Mouse (Mus musculus) kidney, postnatal 14 days (tissue): Measurements from ENCODE around the gene Nle1.
"Not testable (repeated sequence)": the region's sequence is repeated elsewhere in the genome, so short reads cannot be mapped to it uniquely, and the experiment has no call there.

Experiments used
- DNase-seq: peaks from one replicate; pipeline ENCODE4 v3.0.0; 2022; ENCODE audit warnings: mixed read lengths

The Nle1 gene

DNA sequence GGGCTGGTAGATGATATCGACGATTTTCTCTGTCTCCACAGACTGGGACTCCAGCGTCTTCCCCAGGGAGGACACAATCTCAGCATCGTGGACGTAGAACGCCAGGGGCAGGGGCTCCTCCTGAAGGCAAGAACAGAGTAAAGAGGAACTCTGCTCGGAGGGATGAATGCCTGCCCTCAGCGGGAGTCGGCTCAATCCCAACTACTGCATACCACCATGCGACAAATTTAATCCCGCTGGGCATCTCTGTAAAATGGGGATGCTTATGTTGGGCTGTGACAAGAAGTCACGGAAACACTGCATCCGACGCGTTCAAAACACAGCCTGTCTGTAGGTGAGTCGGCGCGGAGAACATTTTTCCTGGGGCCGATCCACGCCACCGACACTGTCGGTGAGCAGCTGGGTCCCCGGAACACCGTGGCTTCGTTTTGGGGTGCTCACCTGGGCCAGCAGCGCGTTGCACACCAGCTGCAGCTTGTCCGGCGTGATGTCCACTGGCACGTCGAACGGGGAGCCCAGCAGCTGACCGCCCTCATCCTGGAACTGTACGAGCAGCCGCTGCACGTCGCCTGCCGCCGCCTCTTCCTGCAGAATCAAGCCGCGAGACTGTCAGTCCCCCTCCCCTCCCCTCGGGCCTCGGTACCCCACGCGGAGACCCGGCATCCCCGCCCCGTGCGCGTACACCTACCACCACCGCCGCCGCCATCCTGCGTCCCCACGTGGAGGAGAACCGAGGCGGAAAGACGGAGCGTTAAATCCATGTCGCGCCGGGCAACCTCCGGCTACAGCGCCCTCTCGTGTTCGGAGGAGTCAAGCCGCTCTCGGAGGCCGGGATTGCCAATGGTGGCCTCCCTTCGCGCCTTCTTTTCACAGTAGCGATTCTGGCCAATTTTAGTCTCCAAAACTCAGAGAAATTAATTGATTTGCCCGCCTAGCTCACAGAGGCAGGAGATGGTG, at the start of gene Nle1:
Gene Nle1 (minus strand): TSS at position 761 of the 957 bp plus-strand sequence.
- DNase-seq = peak; percentile 92

DNA sequence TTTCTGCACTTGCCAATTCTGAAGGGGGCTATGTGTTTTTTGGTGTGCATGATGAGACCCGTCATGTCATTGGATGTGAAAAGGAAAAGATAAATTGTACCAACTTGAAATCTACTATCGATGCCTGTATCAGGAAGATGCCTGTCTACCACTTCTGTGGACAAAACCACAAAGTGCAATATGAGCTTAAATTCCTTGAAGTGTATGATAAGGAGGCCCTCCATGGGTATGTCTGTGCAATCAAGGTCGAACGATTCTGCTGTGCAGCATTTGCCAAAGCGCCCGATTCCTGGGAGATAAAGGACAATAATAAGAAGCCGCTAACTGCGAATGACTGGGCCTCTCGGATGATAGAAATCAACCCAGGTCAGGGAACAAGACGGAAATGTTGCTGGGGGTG, 48.7 kb upstream of the Nle1 start:
- DNase-seq = no peak

DNA sequence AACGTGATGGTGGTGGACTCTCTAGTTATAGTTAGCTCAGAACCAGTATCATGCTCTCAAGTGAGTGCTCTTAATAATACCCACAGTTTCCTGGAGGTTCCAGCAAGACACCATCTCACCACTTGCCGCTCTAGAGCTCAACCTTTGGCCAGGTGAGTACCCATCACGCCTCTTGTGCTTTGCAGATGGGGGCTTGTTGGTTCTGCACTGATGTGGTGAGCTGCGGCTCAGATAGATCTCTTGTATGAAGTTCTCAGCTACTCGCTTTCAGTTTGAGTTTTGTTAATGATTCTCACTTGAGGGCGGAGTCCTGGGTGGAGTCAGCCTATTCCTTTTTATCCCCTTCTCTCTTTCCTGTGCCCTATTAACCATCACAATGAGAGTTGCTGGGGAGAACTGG, 46.4 kb upstream of the Nle1 start:
- DNase-seq = no peak

DNA sequence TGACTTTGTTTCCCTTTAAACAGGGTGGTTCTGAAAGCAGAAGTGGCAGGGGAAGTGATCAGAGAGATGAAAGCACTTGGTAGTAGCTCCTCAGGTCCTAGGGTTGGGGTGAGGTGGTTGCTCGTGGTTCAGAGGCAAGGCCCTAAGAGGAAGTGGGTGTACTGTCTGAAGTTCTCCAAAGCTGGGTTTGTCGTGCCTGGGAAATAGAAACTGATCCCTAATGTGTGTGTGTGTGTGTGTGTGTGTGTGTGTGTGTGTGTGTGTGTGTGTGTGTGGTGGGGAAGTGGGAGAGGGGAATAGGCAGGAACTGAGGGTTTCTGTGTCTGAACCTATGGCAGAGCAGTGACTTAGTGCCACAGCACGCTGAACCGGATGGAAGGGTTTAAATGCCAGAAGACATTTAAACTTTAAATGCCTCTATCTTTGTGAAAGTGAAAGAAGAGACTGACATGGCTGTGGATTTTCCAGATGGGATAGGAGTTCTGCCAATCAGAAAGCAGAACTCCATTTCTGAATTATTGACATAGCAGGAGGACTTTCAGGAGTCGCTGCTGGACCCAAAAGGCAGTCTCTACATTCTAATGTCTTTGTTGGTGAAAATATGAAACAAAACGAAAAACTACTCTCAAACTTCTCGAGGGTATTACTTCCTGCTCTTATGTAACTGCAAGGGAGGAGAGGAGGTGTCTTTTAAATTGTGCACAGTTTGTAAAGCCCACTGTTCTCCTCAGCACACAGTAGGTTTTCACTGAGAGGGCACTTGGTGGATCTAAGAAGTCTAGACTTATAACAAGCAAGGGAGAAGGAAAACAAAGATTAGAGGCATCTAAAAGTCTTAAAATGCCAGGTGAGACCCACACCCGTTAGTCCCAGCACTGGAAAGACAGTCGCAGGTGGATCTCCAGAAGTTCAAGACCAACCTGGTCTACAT, 44.7 kb upstream of the Nle1 start:
- no peak for DNase-seq

DNA sequence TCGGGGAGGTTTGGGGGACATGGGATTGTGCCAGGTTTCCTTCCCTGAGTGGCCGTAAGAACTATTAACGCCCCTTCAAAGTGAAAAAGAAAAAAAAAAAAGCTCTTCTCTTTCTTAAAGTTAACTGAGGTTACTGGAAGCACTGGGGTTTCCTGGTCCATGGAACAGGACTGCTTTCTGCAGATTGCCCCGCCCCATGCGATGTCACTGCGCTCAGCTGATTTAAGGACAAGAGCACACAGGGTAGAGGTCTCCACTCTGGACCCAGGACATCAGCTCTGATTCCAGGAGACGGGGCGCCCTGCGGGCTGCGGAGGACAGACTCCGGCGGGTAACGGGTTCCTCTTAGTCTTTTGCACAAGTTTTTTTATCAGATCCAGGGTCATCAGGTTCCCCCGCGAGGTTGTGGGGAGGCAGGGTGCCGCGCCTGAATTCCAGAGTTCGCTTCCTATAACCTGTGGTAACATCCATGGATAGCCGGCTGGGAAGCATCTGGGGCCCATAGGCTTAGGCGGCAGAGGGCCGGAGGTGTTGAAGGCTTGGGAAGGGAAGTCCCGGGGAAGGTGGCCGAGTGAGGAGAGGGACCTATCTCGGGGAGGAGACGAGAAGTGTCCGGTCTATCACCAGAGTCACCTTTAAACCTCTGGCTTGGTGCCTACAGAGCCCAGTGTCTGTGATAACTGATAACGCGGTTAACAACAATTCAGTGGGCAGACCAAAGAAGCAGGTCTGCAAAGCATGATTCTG, 43.8 kb upstream of the Nle1 start:
- peak; percentile 89 for DNase-seq

DNA sequence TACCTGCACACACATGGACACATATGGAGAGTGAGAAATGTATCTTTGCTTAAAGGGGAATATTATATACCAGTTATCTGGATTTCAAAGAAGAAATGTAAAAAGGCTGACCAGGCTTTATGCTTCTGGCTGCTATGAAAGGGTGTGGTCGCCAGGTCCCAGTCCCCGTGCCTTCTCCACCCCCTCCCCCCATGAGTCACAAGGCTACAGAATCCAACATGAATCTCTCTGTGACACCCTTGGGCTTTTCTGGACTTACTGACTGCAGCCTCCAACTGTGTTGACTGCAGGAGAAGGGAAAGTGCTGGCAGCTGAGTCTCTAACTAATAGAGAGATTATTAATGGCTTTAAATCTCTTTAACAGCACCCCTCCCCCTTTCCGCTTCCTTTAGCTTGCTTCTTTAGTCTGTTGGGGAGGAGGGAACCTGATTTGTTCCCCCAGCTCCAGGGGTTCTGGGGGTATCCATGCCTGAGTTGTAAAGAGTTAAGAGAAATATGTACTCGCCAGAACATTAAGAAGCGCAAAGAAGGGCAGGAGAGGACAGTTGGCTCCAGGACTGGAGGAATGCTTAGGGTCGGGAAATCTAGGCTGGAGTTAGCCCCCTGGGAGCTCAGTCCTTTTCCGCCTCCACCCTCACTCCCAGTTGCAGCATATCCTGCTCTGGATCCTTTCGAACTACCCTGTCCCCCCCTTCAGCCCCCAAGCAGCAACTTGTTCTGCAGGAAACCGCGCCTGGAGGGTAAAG, 42.7 kb upstream of the Nle1 start, which contains the start of gene Slfn5:
Gene Slfn5 (plus strand): TSS at position 614 of the 746 bp plus-strand sequence.
- DNase-seq = peak; percentile 85

DNA sequence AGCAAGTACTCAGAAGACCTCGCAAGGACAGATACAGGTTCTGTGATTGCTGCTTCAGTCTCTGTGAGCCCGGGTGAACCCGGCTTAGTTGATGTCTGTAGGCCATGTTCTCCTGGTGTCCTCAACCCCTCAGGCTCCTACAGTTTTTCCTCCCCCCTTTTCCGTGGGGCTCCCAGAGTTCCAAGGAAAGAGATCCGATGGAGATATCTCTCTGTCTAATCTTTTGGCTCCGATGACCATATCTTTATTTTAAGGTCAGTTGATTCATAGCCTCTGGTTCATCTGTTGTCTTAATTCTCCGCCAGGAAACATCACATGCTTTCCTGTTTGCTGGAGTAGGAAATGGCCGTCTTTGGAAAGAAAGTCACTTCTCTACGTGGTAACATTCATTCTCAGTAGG, 40.8 kb upstream of the Nle1 start:
- peak; percentile 59 for DNase-seq

DNA sequence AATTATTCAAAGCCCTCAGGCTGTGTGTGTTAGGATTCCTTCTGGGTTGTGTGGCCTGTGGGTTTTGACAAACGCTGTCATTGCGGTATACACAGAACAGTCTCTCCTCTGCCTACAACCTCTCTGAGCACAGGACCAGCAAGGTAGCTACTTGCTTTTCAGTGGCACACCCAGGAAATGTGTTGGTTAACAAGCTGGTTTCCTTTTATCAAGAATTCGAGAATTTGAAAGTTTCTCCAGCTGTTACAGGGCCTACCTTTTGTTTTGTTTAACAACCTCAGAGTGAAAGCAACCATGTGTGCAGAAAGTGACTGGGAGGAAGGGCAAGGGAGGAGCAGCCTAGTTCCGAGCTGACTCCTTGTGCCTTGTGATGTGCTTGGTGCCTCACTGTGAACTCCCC, 39.2 kb upstream of the Nle1 start:
- DNase-seq = no peak

DNA sequence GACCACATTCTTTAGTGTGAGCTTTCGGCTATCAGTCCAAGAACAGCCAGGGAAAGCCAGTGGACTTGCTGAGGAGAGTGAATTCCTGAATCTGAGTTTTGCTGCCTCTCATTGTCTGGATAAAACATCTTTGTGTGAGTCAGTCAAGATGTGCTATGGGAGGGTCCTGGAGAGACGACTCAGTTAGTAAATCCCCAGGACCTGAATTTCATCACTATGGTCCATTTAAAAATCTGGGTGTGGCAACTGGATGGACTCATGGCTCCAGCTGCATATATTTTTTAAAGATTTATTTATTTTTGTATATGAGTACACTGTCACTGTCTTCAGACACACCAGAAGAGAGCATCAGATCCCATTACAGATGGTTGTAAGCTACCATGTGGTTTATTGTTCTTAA, 37.4 kb upstream of the Nle1 start:
- DNase-seq = no peak

DNA sequence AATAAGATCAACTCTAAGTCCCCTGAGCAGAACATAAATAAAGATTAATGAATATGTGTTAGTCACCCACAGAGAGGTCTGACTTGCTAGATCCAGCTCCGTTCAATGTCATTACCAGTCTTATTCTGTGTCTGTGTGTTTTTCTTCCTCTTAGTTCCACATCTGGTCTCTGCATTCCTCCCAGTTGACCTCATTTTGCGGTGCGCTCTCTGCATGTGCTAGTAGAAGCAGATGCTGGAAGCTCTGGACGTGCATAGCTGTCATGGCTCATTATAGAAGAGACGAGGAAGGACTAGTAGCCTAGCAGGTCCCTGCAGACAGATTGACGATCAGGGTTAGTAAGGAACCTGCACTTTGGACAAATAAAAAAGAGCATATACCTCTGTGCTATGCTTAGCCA, 35.1 kb upstream of the Nle1 start:
- no peak for DNase-seq

DNA sequence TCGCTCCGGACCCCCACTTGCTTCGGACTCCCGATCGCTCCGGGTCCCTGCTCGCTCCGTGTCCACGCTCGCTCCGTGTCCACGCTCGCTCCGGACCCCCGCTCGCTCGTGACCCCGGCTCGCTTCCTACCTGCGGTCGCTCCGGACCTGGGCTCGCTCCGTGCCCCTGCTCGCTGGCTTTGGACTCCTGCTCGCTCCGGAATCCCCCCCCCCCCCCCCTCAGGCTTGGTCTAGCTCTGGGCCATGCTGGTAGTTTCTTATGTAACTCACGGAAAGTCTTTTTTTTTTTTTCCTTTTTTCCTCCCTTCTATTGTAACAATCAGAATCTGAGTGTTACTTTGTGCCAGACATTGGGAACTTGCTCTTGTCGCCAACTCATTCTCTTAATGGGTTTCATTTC, 25.0 kb upstream of the Nle1 start:
- no peak for DNase-seq

DNA sequence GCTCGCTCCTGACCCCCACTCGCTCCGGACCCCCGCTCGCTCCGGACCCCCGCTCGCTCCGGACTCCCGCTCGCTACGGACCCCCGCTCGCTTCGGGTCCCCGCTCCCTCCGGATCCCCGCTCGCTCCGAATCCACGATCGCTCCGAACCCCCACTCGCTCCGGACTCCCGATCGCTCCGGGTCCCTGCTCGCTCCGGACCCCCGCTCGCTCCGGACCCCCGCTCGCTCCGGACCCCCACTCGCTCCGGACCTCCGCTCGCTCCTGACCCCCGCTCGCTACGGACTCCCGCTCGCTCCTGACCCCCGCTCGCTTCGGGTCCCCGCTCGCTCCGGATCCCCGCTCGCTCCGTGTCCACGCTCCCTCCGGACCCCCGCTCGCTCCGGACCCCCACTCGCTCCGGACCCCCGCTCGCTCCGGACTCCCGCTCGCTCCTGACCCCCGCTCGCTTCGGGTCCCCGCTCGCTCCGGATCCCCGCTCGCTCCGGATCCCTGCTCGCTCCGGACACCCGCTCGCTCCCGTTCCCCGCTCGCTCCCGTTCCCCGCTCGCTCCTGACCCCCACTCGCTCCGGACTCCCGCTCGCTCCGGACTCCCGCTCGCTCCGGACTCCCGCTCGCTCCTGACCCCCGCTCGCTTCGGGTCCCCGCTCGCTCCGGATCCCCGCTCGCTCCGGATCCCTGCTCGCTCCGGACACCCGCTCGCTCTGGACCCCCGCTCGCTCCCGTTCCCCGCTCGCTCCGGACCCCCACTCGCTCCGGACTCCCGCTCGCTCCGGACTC, 23.6 kb upstream of the Nle1 start:
- DNase-seq = peak; percentile 38

DNA sequence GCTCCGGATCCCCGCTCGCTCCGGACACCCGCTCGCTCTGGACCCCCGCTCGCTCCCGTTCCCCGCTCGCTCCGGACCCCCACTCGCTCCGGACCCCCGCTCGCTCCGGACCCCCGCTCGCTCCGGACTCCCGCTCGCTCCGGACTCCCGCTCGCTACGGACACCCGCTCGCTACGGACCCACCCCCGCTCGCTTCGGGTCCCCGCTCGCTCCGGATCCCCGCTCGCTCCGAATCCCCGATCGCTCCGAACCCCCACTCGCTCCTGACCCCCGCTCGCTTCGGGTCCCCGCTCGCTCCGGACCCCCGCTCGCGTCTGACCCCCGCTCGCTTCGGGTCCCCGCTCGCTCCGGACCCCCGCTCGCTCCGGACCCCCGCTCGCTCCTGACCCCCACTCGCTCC, 22.9 kb upstream of the Nle1 start:
- DNase-seq = peak; percentile 12

DNA sequence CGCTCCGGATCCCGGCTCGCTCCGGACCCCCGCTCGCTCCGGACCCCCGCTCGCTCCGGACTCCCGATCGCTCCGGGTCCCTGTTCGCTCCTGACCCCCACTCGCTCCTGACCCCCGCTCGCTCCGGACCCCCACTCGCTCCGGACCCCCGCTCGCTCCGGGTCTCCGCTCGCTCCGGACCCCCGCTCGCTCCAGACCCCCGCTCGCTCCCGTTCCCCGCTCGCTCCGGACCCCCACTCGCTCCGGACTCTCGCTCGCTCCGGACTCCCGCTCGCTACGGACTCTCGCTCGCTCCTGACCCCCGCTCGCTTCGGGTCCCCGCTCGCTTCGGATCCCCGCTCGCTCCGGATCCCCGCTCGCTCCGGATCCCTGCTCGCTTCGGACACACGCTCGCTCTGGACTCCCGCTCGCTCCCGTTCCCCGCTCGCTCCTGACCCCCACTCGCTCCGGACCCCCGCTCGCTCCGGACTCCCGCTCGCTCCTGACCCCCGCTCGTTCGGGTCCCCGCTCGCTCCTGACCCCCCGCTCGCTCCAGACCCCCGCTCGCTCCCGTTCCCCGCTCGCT, 22.3 kb upstream of the Nle1 start:
- DNase-seq = peak; percentile 39

DNA sequence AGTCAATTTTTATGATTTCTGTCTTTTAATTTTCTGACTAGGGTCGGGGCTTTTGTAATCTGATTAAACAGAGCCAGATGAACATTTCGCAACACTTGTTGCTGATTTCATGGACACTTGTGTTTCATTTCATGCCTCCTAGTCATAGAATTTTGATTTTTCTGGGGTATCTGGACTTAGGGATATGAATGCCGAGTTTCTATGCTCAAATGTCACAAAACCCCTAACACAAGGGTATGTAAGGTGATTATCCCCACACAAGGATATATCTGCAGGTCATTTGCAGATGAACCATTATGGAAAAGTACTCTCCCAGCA, 21.4 kb upstream of the Nle1 start:
- no peak for DNase-seq

DNA sequence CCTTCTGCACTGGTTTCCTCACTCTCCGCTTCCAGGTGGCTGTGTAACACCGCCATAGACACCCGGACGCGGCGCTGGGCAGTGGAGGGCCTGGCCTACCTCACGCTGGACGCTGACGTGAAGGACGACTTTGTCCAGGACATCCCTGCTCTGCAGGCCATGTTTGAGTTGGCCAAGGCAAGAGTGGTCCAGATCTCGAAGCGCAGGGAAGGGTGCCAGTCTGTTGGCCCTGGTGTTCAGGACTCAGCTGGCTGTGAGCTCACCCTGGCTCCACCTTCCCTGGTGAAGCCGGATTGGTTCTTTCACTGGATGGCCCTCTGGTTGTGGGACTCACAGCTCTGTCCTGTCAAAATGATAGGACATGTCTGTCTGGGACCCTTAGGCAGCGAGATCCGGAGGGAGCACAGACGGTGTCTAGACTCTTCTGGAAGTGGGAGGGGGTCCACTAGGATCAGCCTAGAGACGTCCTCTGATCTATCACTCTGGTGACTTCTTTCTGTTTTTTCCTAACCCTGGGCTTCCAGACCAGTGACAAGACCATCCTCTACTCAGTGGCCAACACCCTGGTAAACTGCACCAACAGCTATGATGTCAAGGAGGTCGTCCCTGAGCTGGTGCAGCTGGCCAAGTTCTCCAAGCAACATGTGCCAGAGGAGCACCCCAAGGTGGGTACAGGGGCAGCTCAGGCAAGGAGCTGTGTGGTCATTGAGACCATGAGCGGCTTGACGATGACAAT, 20.9 kb upstream of the Nle1 start:
- no peak for DNase-seq

DNA sequence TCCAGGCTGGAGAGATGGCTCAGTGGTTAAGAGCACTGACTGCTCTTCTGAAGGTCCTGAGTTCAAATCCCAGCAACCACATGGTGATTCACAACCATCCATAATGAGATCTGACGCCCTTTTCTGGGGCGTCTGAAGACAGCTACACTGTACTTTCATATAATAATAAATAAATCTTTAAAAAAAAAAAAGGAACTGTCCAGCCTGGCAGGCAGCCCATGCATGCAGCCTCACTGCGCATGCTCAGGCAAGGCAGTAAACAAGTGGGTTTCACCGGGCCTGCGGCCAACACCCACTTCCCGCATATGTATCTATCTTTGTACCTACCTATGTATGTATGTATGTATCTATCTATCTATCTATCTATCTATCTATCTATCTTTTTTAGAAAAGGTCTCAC, 15.7 kb upstream of the Nle1 start:
- not testable (repeated sequence) for DNase-seq

DNA sequence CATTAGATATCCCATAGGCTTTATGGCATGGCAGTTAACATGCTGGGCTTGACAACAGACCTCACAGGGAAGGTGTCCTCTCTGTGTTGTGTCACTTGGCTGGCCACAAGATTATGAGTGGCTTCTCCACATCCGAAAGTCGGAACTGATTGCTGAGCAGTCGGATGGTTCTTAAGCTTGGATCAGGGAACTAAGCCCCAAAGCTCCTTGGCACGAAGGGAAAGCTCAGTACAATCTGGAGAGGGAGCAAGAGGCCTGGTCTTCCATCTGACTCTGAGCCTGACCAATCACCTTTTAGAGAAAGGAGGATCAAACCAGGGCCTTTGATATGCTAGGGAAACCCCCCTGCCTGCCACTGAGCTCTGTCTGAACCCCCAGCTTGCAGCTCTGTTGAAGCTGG, 13.5 kb upstream of the Nle1 start:
- DNase-seq = no peak

DNA sequence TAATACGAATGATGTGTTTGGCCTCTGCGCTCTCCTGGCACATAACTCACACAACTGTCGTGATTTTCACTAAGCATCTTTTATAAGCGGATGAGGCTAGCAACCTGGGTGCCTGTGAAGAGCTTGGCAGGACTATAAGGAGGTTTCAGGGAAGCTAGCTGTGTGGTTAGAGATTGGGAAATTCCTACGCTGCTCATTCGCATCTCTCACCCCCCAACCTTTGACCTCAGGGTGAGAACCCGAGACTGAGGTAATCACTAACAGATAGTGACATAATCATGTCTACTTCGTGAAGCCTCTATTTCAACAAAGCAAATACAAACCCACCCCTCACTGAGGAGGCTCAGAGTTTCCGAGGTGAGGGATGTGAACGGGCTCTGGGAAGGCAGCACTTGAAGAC, 12.6 kb upstream of the Nle1 start:
- no peak for DNase-seq

DNA sequence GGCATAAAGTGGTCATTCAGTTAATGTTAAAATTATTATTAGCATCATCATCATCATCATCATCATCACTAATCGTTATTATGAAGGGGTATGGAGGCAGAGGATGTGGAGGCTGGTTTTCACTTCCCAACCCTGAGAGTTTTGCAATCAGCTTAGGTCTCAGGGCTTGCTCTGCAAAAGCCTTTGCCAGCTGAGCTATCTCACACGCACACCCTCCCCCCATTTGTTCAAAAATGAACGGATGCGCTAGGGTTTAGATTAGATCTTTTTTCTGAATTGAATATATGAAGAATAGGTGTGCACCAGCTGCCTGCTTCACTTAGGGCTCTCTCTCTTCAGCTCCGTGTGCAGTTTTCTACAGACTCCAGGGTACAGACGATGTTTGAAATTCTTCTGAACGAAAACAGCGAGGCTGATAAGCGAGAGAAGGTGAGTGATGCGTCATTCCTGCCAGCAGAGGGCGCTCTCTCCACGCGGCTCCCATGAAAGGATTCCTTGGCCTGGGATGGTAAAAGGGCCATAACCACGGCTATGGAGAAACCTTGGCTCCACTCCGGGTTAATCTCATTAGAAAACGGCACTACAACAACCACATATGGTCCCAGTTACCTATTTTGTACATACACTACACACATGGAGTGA, 6.6 kb upstream of the Nle1 start:
- DNase-seq = peak; percentile 83
